Mouse (Mus musculus): ENCODE results near the gene Igfbp4.
A peak's percentile ranks its signal among the peaks of the same experiment; 100 is the strongest.

Igfbp4 gene

DNA sequence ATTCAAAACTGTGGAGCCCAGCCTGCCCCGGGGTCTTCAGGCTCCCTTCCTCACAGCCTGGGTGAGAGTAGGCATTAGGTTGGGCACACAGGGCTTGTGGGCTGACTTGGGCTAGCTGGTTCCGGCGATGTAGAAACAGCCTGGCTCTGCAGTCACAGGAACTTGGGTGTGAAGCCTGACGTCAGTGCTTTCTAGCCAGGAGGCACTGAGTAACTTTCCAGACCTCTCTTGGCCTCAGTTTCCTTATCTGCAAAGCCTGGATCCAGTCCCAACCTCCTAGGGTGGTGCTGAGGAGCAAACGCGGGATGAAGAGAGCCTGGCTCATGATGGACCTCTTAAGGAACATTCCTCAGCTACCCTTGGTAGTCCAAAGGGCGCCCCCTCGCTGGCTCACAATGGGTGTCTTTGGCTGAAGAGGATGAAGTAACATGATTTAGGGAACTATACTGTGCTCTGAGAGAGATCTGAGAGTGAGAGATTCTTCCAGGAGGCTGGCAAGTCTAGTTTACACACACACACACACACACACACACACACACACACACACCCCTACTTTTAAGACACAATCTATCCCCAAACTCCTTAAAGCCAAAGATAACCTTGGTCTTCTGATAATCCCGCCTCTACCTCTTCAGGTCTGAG is 40.0 kb downstream of the Igfbp4 start:
- peak; percentile 75 for DNase-seq (ENCODE audit: low read depth)

DNA sequence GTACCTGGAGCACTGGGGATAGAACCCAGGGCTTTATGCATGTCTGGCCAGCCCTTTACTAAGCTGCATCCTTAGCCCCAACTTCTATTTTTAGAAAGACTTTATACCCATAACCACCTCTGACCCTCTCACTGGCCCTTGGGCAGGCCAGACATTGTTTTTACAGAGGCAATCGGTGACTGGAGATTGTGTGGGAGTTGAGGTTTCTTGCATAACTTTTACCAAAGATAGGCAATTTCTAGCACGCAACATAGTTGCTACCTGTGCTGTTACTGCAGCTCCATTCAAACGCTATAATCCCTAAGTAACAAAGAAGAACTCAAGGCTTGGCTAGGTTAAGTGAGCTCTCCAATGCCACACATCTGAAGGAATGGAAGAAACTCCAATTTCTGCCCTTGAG is 40.5 kb downstream of the Igfbp4 start:
- peak; percentile 60 for DNase-seq (ENCODE audit: low read depth)

DNA sequence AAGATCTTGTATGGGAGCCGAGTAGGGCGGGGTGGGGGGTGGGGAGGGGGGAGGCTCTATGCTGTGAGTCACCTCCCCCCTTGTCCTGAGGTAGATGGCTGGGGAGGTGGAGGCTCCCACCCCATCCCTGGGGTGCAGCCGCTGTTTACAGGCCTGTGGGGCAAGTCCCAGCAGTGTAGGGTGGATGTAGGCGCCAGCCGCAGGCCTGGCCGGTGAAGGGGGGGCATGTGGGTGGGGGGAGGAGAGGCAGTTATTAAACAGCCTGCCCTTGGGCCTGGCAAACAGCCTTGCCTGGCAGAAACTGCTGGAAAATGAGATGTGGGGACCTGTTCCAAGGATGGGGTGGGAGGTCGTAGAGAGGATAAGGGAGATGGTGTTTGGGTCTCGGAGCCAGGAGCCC is 41.1 kb downstream of the Igfbp4 start:
- peak; percentile 86 for DNase-seq (ENCODE audit: low read depth)

DNA sequence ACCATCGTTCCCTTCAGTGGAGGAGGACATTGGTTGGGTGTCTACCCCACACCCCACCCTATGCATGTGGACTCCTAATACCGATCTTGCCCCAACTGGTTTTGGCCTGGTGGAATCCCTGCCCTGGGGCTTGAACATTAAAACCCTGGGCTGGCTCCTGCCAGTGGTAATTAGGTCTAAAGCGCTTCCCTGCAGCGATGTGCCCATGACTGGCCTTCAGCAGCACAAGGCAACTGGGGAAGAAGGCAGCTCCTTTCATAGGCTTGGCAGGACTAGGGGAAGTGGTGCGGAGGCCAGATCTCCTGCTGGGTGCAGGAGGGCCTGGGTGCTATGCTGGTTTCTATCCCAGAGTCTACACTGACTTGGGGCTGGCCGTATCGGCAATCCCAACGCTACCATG is 42.5 kb downstream of the Igfbp4 start:
- DNase-seq (ENCODE audit: low read depth), result no peak

DNA sequence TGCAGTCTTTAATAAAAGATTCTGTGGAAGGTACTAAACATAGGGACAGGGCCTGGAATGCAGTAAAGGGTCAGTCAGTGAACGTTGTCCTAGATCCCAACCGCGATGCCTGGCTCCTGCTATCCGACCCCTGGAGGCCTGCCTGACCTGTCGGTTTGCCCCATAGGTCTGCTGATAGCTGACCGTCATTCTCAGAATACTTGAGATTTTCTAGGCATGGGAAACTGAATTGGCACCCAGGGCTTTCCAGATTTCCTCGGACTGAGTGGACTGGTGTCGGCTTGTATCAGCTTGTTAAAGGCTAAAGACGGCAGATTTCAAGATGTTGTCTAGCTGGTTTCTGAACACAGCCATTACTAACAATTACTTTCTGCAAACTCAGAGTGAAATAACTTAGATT is 43.3 kb downstream of the Igfbp4 start:
- no peak for DNase-seq (ENCODE audit: low read depth)

DNA sequence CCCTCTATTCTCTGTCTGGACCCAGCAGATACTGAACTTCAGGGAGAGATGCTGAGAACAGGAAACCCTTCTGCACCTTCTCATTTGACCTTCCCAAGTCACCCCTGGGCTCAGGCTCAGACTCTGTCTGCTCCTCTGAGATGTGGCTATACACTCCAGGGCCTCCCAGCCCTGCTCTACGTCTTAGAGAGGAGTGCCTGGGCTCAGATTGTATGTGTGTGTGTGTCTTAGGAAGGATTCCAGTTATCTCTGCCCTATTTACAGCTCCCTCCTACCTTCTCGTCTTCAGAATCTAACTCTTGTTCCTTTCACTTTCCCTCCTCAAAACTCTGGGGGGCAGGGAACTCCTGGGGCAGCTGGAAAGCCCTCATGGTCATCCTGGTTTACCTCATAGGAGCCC is 47.4 kb downstream of the Igfbp4 start:
- DNase-seq (ENCODE audit: low read depth), result no peak

DNA sequence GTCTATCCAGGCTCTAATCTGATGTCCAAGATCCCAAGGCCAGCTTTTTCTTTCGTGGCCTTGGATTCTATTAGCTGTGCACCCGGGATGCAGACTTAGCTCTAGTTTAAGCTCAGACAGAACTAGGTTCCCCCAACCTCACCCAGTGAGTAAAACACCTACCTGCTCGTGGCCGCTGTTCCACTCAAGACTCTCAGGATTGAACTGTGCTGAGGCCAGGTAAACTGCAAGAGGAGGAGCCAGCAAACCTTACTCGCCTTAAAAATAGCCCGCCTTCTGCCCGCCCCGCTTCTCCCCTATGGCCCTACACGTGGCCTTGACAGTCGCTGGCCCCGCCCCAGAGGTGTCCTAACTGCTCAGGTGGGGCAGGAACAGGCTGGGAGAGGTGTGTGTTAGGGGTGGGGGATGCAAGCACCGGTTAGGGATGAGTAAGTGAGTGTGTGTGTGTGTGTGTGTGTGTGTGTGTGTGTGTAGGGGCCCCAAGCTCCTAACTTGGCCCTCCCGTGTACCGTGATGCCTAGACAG is 48.1 kb downstream of the Igfbp4 start, which contains the start of gene Tns4:
TSS of gene Tns4 (minus strand) at position 230 of the 525 bp plus-strand sequence.
- no peak for DNase-seq (ENCODE audit: low read depth)

DNA sequence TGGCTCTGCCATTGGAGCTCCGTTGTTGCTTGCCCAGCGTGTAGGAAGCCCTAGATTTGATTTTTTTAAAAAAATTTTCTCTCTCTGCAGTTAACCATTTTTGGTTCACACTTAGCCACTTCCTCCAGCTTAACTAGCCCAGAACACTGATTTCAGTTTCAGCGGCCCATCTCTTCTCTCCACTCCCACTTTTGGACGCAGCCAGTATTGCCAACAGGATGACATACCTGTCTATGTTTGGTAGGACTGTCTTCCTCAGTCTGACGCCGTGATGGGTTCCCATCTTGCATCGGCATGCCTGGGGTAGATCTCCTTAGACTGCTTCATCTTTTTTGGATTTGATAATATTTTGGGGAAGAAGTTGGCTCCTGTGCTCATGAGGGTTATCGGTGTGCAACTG is 49.3 kb downstream of the Igfbp4 start:
- DNase-seq (ENCODE audit: low read depth), result no peak

DNA sequence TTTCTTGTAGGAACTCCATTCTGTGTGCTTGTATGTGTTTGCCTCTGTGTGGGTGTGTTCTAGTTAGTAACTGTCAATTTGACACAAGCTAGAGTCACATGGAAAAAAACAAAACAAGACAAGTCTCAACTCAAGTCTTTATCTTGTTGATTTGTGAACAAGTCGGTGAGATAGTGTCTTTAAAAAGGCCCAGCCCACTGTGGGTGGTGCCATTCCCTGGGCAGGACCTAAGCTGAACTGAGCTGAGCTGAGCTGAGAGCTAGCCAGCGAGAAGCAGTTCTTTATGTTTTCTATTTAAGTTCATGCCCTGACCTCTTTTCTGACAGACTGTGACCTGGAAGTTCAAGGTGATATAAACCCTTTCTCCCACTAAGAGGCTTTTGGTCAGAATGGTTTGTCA is 50.6 kb downstream of the Igfbp4 start:
- DNase-seq (ENCODE audit: low read depth), result no peak

DNA sequence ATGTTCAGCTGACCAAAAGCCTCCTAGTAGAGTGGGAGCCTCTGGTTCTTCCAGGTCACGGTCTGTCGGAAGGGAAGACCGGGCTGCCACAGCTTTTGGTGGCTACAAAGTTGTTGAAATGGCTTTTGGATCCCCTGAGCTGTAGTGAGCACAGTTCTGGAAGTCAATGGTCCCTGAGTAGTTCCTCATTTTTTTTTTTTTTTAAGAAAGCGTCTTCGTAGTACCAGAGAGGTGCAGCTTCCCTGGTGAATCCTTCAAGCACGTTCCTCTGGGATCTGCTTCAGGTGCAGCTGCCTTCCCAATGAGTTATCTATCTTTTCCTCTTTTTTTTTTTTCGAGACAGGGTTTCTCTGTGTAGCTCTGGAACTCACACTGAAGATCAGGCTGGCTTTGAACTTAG is 52.7 kb downstream of the Igfbp4 start:
- DNase-seq (ENCODE audit: low read depth), result no peak

DNA sequence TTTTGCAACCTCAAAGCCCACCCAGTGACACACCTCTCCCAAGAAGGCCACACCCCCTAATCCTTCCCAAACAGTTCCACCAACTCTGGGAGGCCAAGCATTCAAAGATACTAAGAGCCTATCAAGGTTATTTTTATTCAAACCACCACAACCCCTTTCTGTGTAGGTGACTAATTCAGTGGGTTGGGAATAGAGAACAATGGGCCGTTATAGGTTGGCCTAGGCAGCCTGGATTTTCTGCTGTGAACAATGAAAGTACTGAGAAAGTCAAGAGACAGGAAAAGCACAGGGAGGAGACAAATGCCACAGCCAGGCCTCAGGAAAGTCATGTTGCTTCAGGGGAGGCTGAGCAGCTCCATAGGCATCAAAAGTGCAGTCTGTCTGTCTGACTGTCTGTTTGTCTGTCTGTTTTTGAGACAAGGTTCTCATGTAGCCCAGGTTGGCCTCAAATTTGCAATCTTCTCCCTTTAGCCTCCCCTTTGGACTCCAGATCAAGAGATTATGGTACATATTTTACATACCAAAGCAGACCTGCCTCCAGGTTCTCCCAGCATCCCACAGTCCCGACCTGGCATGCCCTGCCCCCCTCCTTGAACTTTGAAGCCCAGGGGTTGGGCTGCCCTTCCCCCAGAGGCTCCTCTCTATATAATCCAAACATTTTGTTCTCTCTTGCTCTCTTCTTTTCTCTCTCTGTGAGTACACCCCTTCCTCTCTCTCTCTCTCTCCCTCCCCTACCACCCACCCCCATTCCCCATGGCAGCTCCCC is 54.0 kb downstream of the Igfbp4 start:
- DNase-seq (ENCODE audit: low read depth), result no peak

DNA sequence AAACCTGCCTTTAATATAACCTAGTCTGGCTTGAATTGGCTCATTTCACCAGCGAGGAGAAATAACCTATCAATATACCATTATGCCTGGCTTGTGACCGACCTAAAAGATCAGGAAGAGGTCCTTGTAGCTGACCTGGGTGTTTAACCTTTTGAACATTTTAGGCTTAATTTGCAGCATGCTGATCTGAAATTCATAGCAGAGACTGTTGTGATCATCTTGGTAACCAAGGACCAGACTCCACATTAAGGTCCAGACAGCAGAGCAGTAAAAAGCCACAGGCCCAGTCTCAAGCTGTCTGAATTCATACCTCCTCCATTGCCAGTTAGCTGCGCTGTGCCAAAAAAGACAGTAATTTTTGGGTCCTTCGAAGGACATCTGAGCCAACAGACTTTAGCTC is 54.7 kb downstream of the Igfbp4 start:
- no peak for DNase-seq (ENCODE audit: low read depth)

DNA sequence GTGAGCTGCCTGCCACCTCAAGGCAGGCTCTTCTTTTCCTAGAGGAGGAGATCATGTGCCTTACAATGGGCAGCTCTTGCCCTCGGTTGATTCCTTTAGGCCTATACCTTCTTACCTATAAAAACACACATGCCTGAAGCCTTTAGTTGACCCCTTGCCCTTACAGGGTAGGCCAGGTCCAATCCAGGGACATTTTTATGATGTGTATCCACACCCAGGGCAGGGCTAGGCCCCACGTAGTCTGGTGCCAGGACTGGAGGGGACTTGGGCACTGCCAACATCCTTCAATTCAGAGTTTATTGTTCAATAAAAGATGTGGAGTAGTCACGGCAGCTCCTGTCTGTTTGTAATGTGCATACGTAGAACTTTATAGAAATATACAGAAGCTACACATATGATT is 55.4 kb downstream of the Igfbp4 start:
- DNase-seq (ENCODE audit: low read depth), result no peak

DNA sequence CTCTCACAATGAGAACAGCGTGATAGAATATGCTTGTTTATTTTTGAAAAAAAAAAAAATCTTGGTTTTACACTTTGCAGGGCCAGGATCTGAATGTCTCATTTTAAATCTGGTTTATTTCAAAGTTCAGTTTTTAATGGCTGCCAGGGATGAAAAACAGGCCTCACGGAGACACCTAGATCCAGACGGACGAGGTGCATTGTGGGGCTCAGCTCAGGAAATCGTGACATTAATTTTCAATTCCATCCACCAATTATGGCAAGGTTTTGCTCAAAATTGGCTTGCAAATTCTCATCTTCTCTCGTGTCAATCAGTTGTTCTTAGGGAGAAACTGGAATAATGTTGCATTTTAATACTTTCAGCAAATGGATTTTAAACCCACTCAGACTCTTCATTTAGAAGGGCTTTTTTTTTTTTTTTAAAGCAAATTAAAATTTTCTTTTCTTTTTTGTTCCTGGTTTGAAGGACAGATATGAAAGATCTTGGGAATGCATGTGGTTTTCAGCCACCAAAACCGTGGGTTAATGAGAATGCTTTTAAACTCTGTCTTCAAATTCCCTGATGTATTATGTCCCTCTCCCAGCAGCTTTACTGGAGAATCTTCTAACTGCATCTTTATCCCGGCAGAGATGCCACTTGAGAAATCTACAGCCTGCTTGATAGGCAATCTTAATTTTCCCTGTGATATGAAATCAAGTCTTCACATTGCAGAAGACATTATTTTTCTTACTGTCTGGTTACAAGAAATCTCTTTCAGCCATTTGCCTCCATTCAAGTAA is 56.1 kb downstream of the Igfbp4 start:
- DNase-seq (ENCODE audit: low read depth), result no peak

DNA sequence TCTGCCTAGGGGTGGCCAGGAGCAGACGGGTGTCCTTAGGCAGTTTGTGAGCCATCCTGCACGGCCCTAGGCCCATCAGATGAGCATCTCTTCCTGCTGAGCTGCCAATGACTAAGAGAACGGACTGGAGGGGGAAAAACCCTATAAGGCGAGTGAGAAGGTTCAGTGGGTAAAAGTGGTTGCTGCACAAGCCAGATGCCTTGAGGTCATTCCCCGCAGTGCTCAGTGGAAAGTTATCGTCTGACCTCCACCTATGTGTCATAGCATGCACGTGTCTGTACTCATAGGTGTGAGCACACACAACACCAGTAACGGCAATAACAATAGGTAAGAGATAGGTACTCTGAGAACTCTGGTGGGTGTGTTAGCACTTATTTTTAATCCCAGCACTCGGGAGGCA is 57.9 kb downstream of the Igfbp4 start:
- no peak for DNase-seq (ENCODE audit: low read depth)

DNA sequence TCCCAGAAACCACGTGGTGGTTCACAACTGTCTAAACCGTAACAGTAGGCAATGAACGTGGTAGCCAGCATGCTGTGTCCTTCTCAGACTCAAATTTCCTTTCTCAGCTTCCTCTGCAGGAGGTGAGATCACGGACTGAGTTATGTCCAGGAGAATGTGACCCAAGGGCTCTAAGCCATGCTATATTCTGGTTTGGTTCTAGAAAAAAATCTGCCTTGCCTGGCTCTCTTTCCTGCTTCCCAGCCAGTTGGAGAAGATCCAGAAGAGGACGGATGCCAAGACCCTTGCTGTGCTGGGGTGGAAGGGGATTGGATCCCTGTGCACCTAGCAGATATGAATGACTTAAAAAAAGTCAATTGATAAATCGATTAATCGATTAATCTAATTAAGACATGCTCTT is 58.5 kb downstream of the Igfbp4 start:
- peak; percentile 73 for DNase-seq (ENCODE audit: low read depth)

DNA sequence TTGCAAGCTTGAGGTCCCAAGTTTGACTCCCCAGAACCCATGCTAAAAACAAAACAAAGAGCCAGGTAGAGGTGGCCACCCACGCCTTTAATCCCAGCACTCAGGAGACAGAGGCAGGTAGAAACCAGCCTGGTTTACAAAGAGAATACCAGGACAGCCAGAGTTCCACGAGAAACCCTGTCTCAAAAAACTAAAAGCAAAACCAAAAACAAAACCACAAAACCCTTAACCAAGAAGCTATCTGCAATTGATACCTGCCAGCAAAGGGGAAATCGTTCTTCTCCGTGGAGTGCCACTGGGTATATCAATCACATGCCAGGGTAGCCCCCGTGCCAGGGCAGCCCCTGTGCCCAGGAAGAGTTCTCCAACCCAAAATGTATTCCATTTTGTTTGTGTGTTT is 59.2 kb downstream of the Igfbp4 start:
- no peak for DNase-seq (ENCODE audit: low read depth)

DNA sequence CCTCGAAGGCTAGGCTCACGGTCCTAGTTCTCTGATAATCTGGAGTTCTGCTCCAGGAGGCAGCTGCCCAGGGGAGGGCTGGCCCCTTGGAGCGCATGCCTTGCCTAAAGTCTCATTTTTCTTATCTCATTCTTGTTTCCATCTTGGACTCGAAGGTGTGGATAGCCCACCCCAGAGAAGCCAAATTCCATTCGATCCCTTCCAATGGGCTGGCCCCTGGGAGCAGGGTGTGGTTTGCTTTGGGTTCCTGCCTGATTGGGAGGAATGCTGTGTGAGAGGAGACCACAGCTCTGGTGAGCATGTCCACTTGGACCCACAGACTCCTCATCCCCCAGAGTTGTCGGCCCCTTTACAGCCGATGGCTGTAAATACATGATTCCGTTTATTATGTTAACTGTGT is 60.6 kb downstream of the Igfbp4 start:
- DNase-seq (ENCODE audit: low read depth), result no peak

DNA sequence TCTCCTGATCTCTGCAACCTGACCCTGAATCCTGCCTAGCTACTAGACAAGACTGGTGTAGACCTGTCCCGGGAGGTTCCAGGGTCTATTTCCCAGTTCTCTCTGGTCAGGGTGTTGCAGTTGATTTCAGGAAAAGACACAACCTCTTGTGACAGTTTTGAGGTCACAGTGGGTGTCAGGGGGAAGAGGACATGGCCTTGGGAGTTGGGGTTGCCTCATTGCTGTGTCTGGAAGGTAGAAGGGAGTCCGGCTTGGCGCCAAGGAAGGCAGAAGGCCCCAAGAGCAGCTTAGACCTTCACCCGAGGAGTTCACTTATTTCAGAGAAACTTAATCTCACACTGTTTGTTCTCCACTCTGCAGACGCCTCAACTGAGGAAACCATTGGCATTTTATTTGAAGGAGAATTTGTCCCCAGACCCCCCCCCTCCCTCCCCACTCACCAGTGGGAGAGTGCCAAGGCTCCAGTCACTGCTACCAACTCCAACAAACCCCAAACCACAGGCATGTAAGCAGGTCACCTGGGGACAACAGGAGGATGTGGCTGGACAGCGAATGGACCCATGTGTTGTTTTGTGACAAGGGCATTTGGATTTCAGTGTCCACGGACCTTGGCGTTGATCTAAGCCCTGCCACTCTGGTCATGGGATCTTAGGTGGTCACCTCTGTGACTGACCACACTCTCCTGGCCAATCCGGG is 61.7 kb downstream of the Igfbp4 start:
- no peak for DNase-seq (ENCODE audit: low read depth)

All from NIH3T3 (cell line).